ENCODE assay signal across 9 mouse cellular contexts in the genomic region with DNA sequence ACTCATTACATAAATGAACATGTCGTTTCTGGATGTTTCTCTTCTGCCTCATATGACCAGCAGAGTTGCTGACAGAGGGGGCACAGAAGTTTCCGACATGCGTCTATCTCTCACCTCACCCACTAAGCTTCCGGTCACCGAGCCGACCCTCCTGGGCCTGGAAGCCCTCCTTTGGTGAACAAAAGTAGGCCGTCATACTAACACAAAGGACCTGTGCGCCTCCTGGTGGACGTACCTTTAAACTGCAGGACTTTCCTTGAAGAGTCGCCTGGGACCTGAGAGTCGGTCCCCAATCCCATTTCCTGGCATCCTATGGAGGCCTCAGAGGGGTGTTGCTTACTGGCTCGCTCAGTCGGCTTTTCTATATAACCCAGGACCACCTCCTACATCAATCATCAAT. TPM values are rescaled to one million over a fixed set of nuclear protein-coding genes. Genes with fewer than 3 reads are reported as not detected.
DNase-seq lines count a peak whose midpoint lies in the region; ATAC-seq and TF ChIP-seq lines count a peak whose summit lies in the region.
"Had no signal": no experiment of that assay in that cellular context is flagged by ENCODE, and none has a peak within 500 bp of the region (broad histone marks: within the 10 kb centered on the region; RNA-seq: fewer than 3 reads in every experiment).

No protein-coding gene starts in this region.

- no peaks in the 10 kb centered on the region for H3K79me2 ChIP-seq in heart, adult 2 months (replicated peaks; ENCODE audit: control insufficient read depth, insufficient read depth, low read length)

- WGBS in heart, adult 2 months, result 6% methylated on average over 13 of the region's 13 CpGs
- 13% methylated on average over 13 of the region's 13 CpGs for WGBS in lung, embryonic 16.5 days

- H3K4me3 ChIP-seq in heart, adult 2 months, result no peak overlapping the region
- H3K4me3 ChIP-seq in lung, embryonic 16.5 days (ENCODE audit: low read length), result no peak overlapping the region

- no peak; the same call in 1 of the 2 replicates for TF ChIP-seq CTCF in heart, adult 2 months (IDR thresholded peaks at IDR 0.05)

- no peak overlapping the region for H3K9ac ChIP-seq in heart, adult 2 months (ENCODE audit: low read depth, low read length)
- no peak overlapping the region for H3K9ac ChIP-seq in lung, embryonic 16.5 days (ENCODE audit: low read length)

- DNase-seq in CD8-positive naive resting alpha-beta T cell, adult 2 months (ENCODE audit: low read depth in 2 of 2, low spot score in 2 of 2), result peak; percentile 66 to 71
- peak; percentile 75 for DNase-seq in adrenal gland, adult 2 months
- DNase-seq in embryo, embryonic 11.5 days (ENCODE audit: low read depth, low spot score), result peak; percentile 72
- DNase-seq in heart, adult 2 months, result peak; percentile 74 to 85
- DNase-seq in layer of hippocampus, adult 18-20 months (ENCODE audit: low spot score in 2 of 2), result peak; percentile 58 to 90
- DNase-seq in right cerebral cortex, postnatal 14 days, result peak; percentile 82
- DNase-seq in urinary bladder, postnatal 4 days (ENCODE audit: low spot score in 2 of 2), result peak; percentile 51 to 81

- peaks cover 10% of the 10 kb centered on the region for H3K4me1 ChIP-seq in heart, adult 2 months (ENCODE audit: control insufficient read depth, insufficient read depth, low read length)
- peaks cover 15% of the 10 kb centered on the region for H3K4me1 ChIP-seq in lung, embryonic 16.5 days (replicated peaks; ENCODE audit: control insufficient read depth, insufficient read depth, low read length)

- H3K27ac ChIP-seq in heart, adult 2 months, result no peak overlapping the region
- no peak overlapping the region for H3K27ac ChIP-seq in lung, embryonic 16.5 days (ENCODE audit: low read length)

- intact Hi-C loops in heart, adult 2 months (cut with DNase I), result loop anchor here (1.0 to 5.0 kb wide), 6 partner anchors 22 to 234 kb away; partner anchors contain the start of genes Brpf3, Mapk14 and Slc26a8

- peak; percentile 78; the same call in 1 of the 2 replicates for TF ChIP-seq EP300 in heart, adult 2 months (IDR thresholded peaks at IDR 0.05; ENCODE audit: insufficient read depth, low read depth, low read length)

- TF ChIP-seq POLR2A in heart, adult 2 months (IDR thresholded peaks at IDR 0.05; ENCODE audit: insufficient read depth, low read depth, low read length), result no peak

- no peaks in the 10 kb centered on the region for H3K27me3 ChIP-seq in heart, adult 2 months (ENCODE audit: control insufficient read depth, insufficient read depth, low read length)
- H3K27me3 ChIP-seq in lung, embryonic 16.5 days (ENCODE audit: control insufficient read depth, insufficient read depth, low read depth, low read length), result no peaks in the 10 kb centered on the region

- H3K4me2 ChIP-seq in lung, embryonic 16.5 days (ENCODE audit: low read depth, low read length), result peak overlapping the region; percentile 31; the same call in 1 of the 2 replicates

- H3K36me3 ChIP-seq in heart, adult 2 months (ENCODE audit: control insufficient read depth, insufficient read depth, low read length), result no peaks in the 10 kb centered on the region
- no peaks in the 10 kb centered on the region for H3K36me3 ChIP-seq in lung, embryonic 16.5 days (ENCODE audit: control insufficient read depth, insufficient read depth, low read length)

- no peaks in the 10 kb centered on the region for H3K9me3 ChIP-seq in lung, embryonic 16.5 days (ENCODE audit: control insufficient read depth, low read length)

- ATAC-seq in lung, embryonic 16.5 days (ENCODE audit: low read depth), result no peak

RNA-seq across cellular contexts. Expression of gene 4930539E08Rik, which starts 11.3 kb away (rescaled TPM):
- total RNA-seq in adrenal gland, adult 2 months (2021), result not detected
- 0.03 TPM in 1 of 2 replicates, not detected in the other for polyA plus RNA-seq in adrenal gland, adult 2 months (2012; rRNA removed)
- not detected for total RNA-seq in heart, adult 2 months (2021)
- 0.08 and 0.23 TPM in 2 replicates for polyA plus RNA-seq in heart, adult 2 months (2012; rRNA removed)
- total RNA-seq in layer of hippocampus, adult 18-20 months (2021), result 1 to 10 TPM; 4.1 to 5.5 TPM
- 0.08 and 0.40 TPM in 2 replicates for polyA plus RNA-seq in lung, embryonic 16.5 days (2015; fragmentation: Nextera tagmentation; extraction: Ambion mirVana)
- polyA plus RNA-seq: liver, embryonic 16.5 days had no signal

RNA-seq across cellular contexts. Expression of gene Pxt1, which starts 17.3 kb away (rescaled TPM):
- not detected for total RNA-seq in adrenal gland, adult 2 months (2021)
- polyA plus RNA-seq in adrenal gland, adult 2 months (2012; rRNA removed), result 0.80 and 1.0 TPM in 2 replicates
- total RNA-seq in heart, adult 2 months (2021), result under 1 TPM in 1 of 2 experiments, not detected in 1; 0.52 TPM
- 0.14 and 0.29 TPM in 2 replicates for polyA plus RNA-seq in heart, adult 2 months (2012; rRNA removed)
- not detected for total RNA-seq in layer of hippocampus, adult 18-20 months (2021)
- 0.15 TPM in 1 of 2 replicates, not detected in the other for polyA plus RNA-seq in lung, embryonic 16.5 days (2015; fragmentation: Nextera tagmentation; extraction: Ambion mirVana)

RNA-seq across cellular contexts. Expression of gene Kctd20, which starts 25.4 kb away (rescaled TPM):
- total RNA-seq in adrenal gland, adult 2 months (2021), result 10 to 100 TPM; 48.2 to 63.7 TPM
- 23.5 and 32.7 TPM in 2 replicates for polyA plus RNA-seq in adrenal gland, adult 2 months (2012; rRNA removed)
- 10 to 100 TPM; 55.7 to 55.8 TPM for total RNA-seq in heart, adult 2 months (2021)
- polyA plus RNA-seq in heart, adult 2 months (2012; rRNA removed), result 23.8 and 44.7 TPM in 2 replicates
- 10 to 100 TPM; 56.9 to 70.4 TPM for total RNA-seq in layer of hippocampus, adult 18-20 months (2021)
- 76.4 and 83.2 TPM in 2 replicates for polyA plus RNA-seq in lung, embryonic 16.5 days (2015; fragmentation: Nextera tagmentation; extraction: Ambion mirVana)

Comparison
In these comparisons a context has a peak if more than half of its experiments do, and no peak if none do; other contexts are left out.
1. RNA of gene 4930539E08Rik, which starts 11.3 kb away (total RNA-seq): 4.1 to 5.5 TPM in layer of hippocampus, adult 18-20 months; not detected in adrenal gland, adult 2 months and not detected in heart, adult 2 months; every median in the first group is over 4 times any median in the second.
2. Peak in every context shown above with its lines, with median percentiles within 50 percentile points of each other: DNase-seq.